Mouse (Mus musculus) liver, embryonic 14.5 days (tissue): ENCODE measurements at regions not wholly inside any gene's neighbourhood (a gene's known extent, or its start where the extent isn't known, plus 50 kb on each side); places are given as distances from the start of the nearest gene placed in this dataset.

ENCODE experiments used
- CTCF ChIP-seq: IDR thresholded peaks from 2 replicates; pipeline ENCODE4 v1.5.1; 2016; ENCODE audit warnings: antibody characterized with exemption, low read depth, control low read depth
- EP300 ChIP-seq: IDR thresholded peaks from 2 replicates; pipeline ENCODE4 v1.6.1; 2016; ENCODE audit warnings: antibody characterized with exemption, low read depth

DNA sequence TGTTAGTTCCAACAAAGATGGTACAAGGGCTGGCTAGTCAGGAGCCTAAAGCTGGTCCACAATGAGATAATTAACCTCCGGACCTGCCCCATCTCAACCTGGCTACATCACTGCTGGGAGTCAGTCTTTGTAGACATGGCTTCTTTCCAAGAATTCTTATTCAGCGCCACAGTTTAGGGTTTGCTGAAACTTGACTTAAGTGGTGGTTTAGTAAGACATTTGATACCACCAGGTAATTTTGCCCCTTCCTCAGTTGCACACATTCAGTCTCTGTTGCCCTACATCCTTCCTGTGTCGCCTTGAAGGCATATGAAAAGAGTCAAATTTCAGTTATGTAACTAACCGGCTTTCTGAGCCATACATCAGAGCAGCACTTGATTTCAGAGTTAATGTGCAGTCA lies 266.4 kb downstream of the Usp25 start:
- no peak for TF ChIP-seq CTCF
- TF ChIP-seq EP300, result no peak
